Mouse (Mus musculus) right cerebral cortex, postnatal 36 days (tissue): ENCODE measurements around the gene Csn3.

Experiments
- DNase-seq, 2 experiments: peaks; one replicate each; pipeline ENCODE4 v3.0.0; 2022; ENCODE audit warnings: low spot score in 2 of 2, mixed read lengths in 1 of 2

Gene Csn3

DNA sequence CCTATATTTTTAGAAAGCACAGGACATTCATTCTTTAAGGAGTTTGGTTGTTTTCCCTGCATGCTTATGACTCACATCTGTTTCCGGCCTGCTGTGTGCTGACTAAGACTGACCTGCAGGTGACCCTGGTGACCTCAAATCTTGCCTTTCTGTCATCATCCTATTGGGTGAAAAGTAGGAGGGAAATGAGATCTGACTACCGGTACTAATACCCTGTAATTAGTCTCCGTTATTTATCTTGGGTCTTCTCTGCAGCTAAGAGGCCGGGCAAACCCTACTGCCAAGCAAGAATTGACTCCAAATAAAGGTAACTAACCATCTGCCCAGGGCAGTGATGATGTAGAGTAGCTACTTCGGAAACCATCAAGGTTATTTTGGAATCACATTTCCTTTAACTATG is at the start of gene Csn3:
Gene Csn3 (plus strand): TSS at position 208 of the 400 bp plus-strand sequence.
- no peak for DNase-seq

- DNase-seq, result no peak
Measured at GRCm38 (mm10) chr5:87884729-87885128, 40.6 kb upstream of the Csn3 start, which contains the start of gene Odam. TSS of gene Odam (plus strand) at chr5:87885029.

DNA sequence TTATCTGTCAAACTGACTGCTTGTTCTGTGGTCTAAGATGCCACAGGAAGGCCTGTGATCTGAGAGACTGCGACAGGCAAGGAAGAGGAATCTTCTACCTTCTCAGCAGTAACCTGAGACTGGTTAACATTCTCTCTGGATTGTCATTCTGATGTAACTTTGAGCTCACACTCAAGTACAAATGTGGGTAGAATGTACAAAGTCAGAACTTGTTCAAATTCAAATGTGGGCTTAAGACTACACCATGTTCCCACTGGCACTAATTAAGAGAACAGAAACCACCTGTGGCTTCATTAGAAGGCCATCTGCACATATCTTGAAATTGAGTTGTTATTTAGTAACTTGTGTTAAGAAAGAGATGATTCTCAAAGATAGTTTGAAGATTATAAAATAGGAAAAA is 6.2 kb downstream of the Csn3 start:
- DNase-seq, result no peak

GRCm38 (mm10) chr5:87940752-87941151 is 15.4 kb downstream of the Csn3 start:
- no peak for DNase-seq

GRCm38 (mm10) chr5:87942515-87942914 is 17.1 kb downstream of the Csn3 start:
- no peak for DNase-seq

DNA sequence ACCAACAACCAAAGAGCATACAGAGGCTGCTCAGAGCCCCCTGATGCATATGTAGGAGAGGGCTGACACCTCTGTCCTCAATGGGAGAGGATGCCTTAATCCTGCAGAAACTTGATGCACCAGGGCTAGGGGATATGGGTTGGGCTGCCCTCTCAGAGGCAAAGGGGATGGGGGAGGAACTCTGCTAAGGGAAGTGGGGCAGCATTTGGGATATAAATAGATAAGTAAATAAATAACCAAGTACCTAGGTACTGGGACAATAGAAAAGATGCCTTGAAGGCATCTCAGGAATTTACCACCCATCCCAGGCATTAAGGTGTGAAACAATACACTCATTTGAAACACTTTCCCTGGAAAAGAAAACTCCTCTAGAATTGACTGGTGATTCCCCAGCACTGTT is 26.5 kb downstream of the Csn3 start:
- DNase-seq, result no peak

- DNase-seq, result no peak
Measured at GRCm38 (mm10) chr5:87969201-87969600, 43.8 kb downstream of the Csn3 start, which contains the start of the genes 2310003L06Rik and Gm28434. TSS of gene 2310003L06Rik (plus strand) at chr5:87969459. TSS of gene Gm28434 (plus strand) at chr5:87969517.

DNA sequence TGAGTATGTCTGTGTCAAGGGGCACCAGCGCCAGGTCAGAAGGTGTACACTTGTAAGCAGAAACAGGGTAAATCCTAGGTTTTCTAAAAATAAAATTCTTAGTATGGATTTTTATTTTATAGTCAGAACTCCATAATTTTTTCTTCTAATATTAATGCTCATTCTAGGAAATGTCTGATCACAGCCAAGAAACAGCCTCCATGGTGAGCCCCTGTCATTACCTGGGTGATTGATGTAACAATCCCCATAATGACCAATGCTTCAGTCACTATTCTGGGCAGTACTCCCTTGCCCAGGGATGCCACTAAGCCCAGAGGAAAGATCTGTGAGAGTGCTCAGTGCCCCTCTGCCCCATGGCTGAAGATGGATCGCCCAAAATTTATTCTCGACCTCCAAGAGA is 53.8 kb downstream of the Csn3 start, which contains the start of gene Cabs1:
Gene Cabs1 (plus strand): TSS at position 301 of the 400 bp plus-strand sequence.
- no peak for DNase-seq
